Mouse (Mus musculus) liver, embryonic 14.5 days (tissue): ENCODE results near the gene Olfr545.

Source experiments
- CTCF ChIP-seq: IDR thresholded peaks from 2 replicates; pipeline ENCODE4 v1.5.1; 2016; ENCODE audit warnings: antibody characterized with exemption, low read depth, control low read depth
- EP300 ChIP-seq: IDR thresholded peaks from 2 replicates; pipeline ENCODE4 v1.6.1; 2016; ENCODE audit warnings: antibody characterized with exemption, low read depth

DNA sequence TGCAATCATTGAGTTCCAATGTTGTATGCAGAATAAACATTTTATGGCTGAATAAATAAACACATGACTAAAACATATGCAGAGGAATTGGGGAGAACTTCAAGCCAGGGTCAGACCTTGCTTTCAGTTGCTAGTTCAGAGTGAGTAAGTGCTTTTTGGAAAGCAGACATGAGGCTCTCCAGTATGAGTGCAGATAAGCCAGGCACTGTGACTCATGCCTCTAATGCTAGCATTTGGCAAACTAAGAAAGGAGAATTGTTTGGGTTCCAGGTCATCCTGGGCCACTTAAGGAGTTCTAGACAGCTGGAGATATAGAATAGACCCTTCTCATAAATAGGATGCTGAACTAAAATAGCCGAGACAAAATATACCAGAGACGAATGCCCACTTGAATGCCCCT is 15.7 kb downstream of the Olfr545 start:
- no peak for TF ChIP-seq CTCF
- TF ChIP-seq EP300 = no peak
